Mouse (Mus musculus) spleen, postnatal 4 days (tissue): Measurements from ENCODE around the gene Tmem184a.
A peak's percentile ranks its signal among the peaks of the same experiment; 100 is the strongest.

Experiments used
- DNase-seq, 2 experiments: peaks; one replicate each; pipeline ENCODE4 v3.0.0; 2022; ENCODE audit warnings: low spot score in 2 of 2

The Tmem184a gene

DNA sequence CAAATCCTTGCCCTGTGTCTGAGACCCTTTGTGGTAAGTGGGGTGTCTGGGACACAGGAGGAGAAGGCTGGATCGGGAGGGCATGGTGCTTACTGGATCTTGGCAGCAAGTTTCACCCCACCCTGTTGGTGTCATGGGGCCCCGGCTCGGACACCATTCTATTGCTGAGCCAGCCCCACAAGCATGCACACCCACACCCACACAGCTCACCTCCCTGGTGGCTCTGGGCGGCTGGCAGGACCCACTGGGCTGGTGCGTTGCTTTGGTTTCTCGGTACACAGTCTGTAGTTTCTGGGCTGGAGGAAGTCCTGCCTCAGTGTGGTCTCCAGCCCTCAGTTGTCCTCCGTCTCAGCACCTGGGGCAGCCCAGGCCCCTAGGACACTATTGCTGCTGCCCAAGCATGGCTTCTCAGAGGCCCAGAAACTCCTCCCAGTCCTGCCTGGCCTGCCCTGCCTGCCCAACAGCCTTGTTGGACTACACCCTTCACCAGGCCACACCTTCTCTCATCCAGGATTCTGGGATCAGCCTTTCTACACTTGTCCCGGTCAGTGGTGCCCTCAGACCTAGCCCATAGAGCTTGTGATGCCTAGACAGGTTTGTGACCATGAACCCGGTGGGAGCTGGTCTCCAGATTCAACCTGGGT lies at the start of gene Tmem184a:
Gene Tmem184a (minus strand): TSS at position 380 of the 644 bp plus-strand sequence.
- DNase-seq, result no peak

DNA sequence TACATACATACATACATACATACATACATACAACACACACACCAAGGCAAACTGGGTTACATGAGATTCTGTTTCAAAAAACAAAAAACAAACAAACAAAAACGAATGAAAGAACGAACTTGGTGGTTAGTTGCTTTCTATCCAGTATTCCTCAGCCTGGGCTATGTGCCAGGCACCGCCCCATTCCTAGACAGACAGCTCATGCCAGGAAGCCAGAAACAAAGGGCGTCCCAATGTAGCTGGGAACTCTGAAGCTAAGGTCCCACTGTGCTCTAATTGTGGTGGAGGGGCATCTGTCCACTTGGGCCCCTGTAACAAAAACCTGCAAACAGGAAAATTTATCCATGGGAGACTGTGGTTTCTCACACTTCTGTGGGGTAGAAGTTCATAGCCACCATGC lies 43.0 kb upstream of the Tmem184a start:
- no peak for DNase-seq

DNA sequence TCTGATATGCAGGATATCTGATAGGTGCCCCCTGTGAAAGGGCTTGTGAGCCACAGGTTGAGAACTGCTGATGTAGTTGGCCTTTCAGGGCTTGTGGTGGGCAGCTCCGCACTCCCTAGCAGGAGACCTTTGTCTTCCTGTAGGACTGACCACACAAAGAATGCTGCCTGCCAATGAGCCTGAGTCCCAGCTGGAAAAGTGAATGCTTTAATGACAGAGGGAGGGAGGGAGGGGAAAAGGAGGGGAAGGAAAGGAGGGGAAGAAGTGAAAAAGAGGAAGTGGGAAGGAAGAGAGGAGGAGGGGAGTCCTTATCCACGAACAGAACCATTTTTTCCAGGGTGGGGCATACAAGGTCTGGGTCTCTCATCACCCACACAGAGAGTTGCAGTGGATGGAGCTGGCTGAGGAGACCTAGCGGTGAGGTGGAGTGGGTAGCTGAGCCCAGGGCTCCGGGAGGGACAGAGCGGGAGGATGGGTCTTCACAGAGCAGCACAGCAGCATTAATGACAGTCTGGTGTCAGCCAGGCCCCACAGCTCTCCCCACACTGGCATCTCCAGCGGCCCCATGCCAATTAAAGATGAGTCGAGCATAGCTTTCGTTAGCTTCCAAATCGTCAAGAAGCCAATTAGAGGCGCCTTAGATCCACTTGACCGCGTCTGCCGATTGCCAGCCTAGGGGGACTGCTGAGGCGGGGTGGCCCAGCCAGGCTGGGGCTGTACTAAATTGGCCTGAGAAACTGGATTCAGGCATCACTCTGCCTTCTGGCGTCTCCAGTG lies 40.8 kb upstream of the Tmem184a start:
- no peak for DNase-seq

DNA sequence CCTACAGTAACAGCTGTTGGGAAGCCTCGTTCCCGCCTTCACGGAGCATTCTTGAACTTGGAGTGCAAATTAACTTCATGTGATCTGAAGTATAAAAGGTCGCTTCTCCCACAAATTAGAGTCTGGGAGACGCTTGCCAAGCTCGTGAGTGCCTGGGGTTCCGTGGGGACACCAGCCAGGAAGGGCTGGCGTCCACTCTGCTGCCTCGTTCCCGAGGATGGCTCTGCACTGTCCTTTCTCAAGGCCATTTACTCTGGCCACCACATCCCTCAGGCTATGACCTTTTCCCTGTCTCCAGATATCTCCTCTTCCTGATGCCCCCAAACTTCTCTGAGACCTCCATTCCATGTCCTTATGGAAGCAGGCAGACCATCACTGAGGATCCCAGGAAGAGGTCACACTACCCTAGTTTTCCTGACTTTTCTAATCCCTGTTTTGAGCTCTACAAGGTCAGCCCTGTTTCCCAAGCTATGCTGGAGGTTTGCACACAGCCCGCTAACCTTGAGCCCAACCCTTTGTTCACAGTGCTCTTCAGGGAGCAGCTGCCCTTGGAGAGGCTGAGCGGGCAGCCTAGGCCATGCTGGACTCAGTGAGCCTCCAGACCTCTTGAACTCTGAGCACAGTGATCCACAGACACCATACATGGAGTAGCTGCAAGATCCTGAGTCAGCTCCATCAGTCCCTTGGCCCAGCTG lies 30.1 kb upstream of the Tmem184a start:
- DNase-seq, result no peak

- DNase-seq, result no peak
Observed at GRCm38 (mm10) chr5:139839142-139839541, 19.4 kb upstream of the Tmem184a start.

GRCm38 (mm10) chr5:139838476-139838892 lies 18.8 kb upstream of the Tmem184a start:
- DNase-seq, result peak; percentile 67 to 89

DNA sequence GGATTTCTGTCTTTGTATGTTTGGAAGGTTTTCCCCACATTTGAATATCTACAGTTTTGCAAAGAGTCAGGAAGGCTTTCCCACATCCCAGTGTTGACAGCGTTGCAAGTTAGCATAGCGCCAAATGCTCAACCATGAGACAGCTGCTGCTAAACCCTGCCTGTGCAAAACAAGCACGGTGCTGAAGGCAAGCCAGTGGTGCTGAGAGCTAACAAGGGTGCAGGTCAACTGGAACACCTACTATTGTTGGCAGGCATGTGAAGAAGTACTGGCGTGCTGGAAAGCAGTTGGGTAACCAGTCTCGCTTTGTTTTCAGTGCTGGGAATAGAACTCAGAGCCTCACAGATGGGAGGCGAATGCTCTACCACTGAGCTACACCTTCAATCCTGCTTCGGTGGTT lies 16.0 kb upstream of the Tmem184a start:
- DNase-seq, result no peak

- no peak for DNase-seq
Observed at GRCm38 (mm10) chr5:139832125-139832524, 12.4 kb upstream of the Tmem184a start.

GRCm38 (mm10) chr5:139830734-139831133 lies 11.0 kb upstream of the Tmem184a start:
- no peak for DNase-seq

DNA sequence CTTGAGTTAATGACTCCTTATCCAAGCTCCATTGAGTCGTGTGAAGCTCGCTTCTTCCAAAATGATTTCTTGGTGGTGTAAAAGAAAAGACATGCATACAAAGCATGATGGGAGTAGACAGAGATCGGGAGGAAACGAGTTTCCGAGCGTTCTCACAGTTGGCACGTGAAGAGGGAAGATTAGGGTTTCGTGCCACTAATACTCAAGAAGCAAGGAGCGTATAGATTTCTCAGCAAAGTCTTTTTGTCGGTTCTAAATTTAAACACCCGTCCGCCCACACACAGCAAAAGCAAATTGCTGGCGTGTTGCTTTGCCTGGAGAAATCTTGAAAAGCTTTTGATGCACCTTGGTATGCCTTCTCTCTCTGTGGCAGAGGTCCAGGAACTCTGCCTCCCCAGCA lies 9.7 kb upstream of the Tmem184a start:
- no peak for DNase-seq

DNA sequence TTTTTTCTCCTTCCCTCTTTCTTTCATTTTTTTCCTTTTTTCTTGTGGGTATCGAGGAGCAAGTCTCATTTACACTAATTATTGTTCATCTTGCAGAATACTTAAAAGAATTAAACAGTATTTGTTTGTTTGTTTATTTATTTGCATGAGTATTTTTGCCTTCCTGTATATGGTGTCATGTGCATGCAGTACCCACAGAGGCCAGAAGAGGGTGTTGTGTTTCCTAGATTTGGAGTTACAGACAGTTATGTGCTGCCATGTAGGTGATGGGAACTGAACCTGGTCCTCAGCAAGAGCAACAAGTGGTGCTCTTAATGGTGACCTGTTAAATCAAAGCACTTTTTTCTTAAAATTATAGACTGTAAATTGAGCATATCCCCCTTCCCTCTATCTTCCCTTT lies 7.9 kb upstream of the Tmem184a start:
- DNase-seq, result no peak

GRCm38 (mm10) chr5:139826357-139827055 lies 6.8 kb upstream of the Tmem184a start, which contains the start of the genes Gm26938 and Psmg3:
TSS of gene Gm26938 (minus strand) at chr5:139826407.
TSS of gene Psmg3 (minus strand) at chr5:139826885.
- DNase-seq, result peak; percentile 90 to 96

- DNase-seq, result no peak
Observed at GRCm38 (mm10) chr5:139825947-139826346, 6.2 kb upstream of the Tmem184a start.

DNA sequence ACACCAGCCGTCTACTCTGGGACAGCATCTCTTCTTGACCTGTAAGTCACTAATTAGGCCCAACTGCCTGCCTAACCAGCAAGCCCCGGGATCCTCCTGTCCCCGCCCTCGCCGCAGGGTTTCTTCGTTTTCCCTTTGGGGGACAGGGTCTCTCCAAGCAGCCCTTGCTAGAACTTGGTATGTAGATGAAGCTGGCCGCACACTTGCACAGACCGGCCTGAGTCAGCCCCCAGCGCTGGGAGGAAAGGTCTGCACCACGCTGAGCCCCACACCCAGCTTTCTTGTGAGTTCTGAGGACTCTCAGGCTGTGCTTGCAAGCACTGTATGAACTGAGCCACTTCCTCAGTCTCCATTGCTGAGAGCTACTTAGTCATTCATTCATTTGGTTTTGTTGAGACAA lies 4.8 kb upstream of the Tmem184a start:
- no peak for DNase-seq

GRCm38 (mm10) chr5:139821466-139822459 lies 2.0 kb upstream of the Tmem184a start:
- DNase-seq, result no peak

- peak; percentile 84 to 88 for DNase-seq
Observed at GRCm38 (mm10) chr5:139818801-139819200, 916 bp downstream of the Tmem184a start.

DNA sequence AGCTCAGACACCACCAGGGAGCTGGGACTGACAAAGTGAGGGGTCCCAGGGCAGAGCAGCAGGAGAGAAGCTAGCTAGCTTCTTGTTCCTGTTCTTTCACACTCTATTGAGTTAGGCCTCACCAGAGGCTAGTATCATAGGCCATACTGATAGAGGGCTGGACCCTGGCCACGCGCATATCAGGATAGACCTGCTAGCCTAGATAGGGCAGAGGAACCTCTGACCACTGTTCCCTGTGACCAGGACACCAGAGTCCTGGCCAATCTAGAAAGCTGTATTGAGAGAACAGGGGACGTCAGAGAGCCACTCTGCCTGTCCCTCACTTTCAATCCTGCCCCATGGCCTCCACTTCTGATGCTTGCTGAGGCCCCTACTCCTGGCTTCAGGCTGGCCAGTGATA lies 1.7 kb downstream of the Tmem184a start:
- peak; percentile 50 to 70 for DNase-seq

DNA sequence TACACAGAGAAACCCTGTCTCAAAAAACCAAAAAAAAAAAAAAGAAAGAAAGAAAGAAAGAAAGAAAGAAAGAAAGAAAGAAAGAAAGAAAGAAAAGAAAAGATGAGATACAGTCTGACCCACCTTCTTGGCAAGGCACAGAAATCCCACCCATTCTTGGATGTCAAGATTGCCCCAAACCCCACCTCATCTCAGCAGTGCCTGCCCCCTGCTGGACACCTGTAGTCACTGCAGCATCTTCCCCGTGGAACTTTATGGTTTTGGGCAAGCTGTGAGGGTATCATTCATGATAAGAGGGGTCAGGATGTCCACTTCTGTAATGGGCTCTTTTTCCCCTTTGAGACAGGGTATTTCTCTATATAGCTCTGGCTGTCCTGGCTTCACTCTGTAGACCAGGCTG lies 2.4 kb downstream of the Tmem184a start:
- peak in 1 of 2 experiments; percentile 34 for DNase-seq

DNA sequence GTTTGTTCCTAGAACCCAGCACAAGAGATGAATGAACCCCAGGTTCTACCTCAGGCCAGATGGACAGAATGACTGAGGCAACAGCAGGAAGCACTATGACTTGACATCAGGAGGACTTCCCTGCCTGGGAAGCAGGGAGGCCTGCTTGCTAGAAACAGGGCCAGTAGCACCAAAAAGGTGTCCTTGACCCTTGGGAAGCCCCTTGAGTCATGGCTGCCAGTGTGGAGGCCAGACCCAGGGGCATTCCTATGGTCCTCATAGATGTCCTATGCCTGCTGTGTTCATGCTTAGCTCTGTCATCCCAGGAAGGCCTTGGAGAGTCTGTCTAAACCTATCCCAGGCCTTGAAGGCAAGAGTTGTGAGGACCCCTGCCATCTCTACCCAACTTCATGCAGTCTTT lies 3.3 kb downstream of the Tmem184a start:
- peak in 1 of 2 experiments; percentile 60 for DNase-seq

DNA sequence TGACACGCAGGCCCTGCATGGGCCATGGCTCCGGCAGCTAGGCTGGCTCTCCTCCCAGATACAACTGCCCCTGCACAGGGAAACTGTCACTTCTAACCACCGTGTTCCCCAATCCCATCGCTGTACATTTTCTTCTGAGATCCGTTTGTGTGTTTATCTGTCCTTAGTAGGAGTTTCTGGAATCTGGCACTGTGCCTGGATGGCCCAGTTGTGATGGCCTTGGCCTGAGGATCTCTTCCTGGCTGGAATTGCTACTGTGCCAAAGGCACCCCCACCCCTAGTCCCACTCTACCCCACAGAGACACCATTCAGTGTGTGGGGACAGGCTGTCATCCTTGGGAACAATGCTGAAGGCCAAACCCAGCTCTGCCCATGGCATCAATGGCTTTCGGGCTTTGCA lies 3.8 kb downstream of the Tmem184a start:
- DNase-seq, result peak in 1 of 2 experiments; percentile 61

GRCm38 (mm10) chr5:139813963-139814381 lies 5.7 kb downstream of the Tmem184a start:
- peak in 1 of 2 experiments; percentile 60 for DNase-seq
